Mouse (Mus musculus): ENCODE results near the gene Lman2l. TPM values are rescaled to one million over a fixed set of nuclear protein-coding genes. Genes with fewer than 3 reads are reported as not detected.

The Lman2l gene
- 5.6 and 7.1 TPM in 2 replicates for total RNA-seq (2017)

DNA sequence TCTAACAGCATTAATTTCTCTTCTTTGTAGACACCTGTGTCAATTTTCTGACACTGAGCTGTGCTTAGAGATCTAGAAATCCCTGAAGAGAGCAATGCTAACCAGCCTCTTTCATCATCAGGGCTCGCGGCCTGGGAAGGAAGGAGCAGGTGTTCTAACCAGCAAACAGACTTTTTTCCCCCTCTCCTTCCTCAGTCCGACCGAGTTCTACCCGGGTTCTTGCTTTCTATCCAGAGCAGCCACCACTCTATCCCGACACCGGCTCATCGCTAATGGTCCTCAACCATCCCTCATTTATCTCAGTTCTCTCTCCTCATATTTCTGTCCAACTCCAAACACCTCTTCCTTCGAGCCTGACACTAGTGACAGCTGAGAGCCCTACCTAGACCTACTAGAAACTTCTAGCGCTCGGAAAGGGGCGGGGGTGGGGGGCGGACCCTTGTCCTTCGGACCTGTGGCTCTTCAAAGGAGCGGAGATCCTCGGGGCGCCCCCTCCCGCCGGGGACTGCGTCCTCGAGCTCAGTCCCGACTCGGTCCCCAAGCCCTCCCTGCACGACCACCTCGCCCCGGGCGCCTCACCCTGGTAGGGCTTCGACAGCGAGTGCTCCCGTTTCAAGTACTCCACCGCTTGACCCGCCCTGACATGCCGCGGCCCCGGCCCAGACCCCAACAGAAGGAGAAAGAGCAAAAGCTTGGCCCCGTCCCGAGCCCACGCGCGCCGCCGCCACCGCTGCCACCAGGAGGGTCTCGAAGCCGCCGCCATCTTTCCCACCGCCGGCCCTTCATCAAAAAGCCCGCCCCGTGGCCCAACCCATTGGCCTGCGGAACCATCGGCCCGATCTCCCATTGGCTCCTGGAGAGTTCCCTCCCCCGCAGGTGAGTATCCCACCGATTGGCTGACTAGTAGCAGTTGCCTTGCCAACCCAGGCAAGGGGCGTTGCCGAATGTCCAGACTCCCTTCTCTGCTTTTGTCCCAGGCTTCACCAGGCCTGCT lies at the start of gene Lman2l:
Lman2l (minus strand) TSS at position 801 of the 994 bp plus-strand sequence.
- peak; percentile 100 for ATAC-seq (replicated peaks in 1 of 2; ENCODE audit: insufficient read depth in 1 of 2, low FRiP score in 2 of 2, low TSS enrichment in 1 of 2, low read depth in 1 of 2, poor library complexity in 2 of 2, severe bottlenecking in 2 of 2)

DNA sequence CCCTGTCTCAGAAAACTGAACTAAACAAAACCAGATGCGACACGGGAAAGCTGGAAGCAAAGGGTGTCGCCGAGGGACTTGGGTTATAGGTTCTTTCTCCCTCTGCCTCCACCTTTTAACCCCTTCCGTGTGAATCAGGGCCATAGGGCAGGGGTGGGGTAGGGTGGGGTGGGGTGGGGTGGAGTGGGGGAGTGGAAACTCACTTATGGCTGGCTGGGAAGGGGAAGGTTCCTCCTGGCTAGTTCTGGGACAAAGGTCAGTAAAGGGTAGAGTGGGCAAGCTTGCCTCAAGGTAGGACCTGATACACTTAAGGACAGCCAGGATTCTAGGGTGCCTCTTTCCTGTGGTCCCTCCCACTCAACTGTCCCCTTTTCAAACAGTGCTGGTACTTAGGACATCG lies 48.2 kb upstream of the Lman2l start:
- no peak for ATAC-seq (replicated peaks in 1 of 2; ENCODE audit: insufficient read depth in 1 of 2, low FRiP score in 2 of 2, low TSS enrichment in 1 of 2, low read depth in 1 of 2, poor library complexity in 2 of 2, severe bottlenecking in 2 of 2)

DNA sequence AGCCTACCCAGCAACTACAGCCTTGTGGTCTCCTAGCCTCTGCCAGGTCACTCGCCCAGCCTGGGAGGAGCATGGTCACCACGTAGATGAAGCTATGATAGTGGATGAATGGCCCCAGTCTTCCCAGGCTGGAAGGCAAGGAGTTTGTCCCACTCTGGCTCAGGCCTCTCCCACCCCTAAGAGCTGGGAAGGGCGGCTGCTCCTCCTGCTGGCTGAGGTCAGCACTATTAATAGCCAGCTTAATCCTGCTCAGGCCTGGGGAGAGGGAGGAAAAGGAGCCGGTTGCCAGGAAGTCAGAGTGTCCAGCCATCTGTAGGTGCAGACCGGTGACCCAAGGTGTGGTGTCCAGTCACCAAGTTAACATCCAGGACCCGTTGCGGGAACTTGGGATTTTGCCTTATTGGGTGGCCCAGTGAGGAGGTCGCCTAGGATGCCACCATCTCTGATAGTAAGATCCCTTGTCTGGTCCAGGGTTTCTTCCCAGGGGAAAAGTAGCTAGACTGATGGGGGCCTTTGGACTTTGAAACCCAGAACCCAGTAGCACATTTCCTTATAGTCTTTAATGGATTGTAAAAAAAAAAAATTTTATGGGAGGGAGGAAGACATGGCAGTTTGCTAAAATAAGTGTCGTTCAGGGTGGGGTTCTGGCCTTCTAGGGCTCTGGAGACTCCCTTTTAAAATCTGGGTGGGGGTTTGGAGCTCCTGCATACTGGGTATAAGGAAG lies 47.5 kb upstream of the Lman2l start:
- peak in 1 of 2 experiments; percentile 32; a peak in 1 of 4 replicates for ATAC-seq (replicated peaks in 1 of 2; ENCODE audit: insufficient read depth in 1 of 2, low FRiP score in 2 of 2, low TSS enrichment in 1 of 2, low read depth in 1 of 2, poor library complexity in 2 of 2, severe bottlenecking in 2 of 2)

GRCm38 (mm10) chr1:36489661-36490060 lies 44.6 kb upstream of the Lman2l start:
- ATAC-seq (replicated peaks in 1 of 2; ENCODE audit: insufficient read depth in 1 of 2, low FRiP score in 2 of 2, low TSS enrichment in 1 of 2, low read depth in 1 of 2, poor library complexity in 2 of 2, severe bottlenecking in 2 of 2), result no peak

DNA sequence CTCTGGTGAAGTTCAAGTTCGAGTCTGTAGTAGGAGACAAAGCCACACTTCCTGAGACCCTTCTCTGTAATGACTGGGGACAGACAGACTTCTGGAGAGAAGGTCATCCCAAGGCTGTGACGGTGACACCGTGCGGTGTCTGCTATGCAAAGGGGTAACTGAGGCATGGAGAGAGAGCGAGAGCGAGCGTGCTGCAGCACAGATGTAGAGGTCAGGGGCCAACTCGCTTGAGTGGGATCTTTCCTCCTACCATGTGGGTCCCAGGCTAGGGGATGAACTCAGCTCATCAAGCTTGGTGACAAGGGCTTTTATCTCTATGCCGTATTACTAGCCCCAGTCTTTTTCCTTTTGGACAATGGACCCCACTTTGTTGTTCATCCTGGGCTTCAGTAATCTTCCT lies 42.0 kb upstream of the Lman2l start:
- ATAC-seq (replicated peaks in 1 of 2; ENCODE audit: insufficient read depth in 1 of 2, low FRiP score in 2 of 2, low TSS enrichment in 1 of 2, low read depth in 1 of 2, poor library complexity in 2 of 2, severe bottlenecking in 2 of 2), result no peak

DNA sequence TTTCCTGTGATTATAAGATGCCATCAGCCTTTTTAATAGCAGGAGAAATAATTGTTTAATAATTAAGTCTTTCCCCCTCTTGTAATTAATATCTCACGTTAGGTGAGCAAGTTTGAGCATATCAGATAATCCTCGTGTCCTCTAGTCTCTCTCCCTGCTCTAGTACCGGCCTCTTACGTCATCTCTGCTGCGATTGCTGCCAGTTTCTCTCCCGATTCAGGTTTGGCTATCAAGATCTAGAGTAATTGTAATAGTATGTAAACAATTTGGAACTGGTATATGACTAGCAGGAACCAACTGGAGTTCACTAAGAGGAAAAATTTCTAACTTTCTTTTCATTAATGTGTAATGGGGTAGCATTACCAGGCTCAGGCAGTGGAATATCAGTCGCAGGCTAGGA lies 40.0 kb upstream of the Lman2l start:
- no peak for ATAC-seq (replicated peaks in 1 of 2; ENCODE audit: insufficient read depth in 1 of 2, low FRiP score in 2 of 2, low TSS enrichment in 1 of 2, low read depth in 1 of 2, poor library complexity in 2 of 2, severe bottlenecking in 2 of 2)

DNA sequence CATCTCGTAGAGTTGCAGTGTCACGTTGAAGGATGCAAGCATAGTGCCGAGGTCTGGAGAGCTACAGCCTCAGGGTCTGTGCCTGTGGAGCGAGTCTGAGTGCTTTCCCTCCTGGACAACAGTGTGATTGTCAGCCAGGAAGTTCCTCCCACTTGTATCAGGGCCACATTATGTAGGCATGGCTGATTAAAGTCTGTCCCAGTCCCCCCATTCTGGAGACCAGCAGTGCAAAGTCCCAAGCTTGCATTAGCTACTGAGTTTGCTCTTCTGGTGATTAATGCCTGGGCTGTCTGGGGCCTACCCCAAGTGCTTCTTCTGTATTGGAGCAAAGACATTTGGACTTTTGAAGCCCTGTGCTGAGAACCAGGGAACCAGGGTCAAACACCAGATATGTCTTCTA lies 38.8 kb upstream of the Lman2l start:
- no peak for ATAC-seq (replicated peaks in 1 of 2; ENCODE audit: insufficient read depth in 1 of 2, low FRiP score in 2 of 2, low TSS enrichment in 1 of 2, low read depth in 1 of 2, poor library complexity in 2 of 2, severe bottlenecking in 2 of 2)

DNA sequence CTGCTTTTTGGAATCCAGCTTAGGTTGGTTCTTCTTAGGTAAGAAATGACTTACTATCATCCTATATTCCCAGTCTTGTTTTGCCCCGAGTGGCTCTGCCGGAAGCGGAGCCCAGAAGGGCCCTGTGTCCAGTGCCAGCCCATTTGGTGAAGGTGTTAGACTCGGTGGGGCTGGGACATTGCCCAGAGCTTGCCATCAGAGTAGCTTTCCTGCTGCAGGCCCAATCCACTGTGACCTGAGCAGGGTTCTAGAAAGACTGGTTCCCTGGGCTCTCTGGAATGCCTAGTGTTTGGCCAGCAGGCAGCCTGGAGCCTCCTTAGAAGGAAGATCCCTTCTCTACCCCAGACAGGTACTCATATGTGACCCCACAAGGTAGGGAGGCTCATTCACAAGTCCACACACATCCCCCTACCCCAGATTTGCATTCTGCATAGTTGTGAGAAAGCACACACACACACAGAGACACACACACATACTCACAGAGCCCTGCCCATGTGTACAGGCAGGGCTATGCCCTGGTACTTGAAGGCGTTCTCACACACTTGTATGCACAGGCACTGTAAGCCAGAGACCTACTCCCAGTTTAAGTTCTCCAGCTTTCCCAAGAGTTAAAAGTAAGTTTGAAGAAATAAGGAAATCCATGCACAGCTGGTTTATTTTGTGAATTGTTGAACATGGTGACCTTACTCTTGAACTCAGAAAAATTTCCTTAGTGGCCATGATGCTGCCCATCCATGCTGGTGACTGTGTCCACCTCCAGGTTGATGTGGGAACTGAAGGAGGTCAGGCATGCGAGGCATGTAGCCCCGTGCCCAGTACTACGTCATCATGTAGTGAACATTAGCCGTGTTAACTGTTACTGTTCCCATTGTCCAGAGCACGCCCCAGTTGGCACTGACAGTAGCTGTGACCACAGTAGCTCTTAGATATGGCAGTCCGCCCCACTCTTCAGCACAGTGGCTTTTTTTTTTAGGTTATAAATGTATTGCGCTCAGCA lies 35.1 kb upstream of the Lman2l start:
- no peak for ATAC-seq (replicated peaks in 1 of 2; ENCODE audit: insufficient read depth in 1 of 2, low FRiP score in 2 of 2, low TSS enrichment in 1 of 2, low read depth in 1 of 2, poor library complexity in 2 of 2, severe bottlenecking in 2 of 2)

DNA sequence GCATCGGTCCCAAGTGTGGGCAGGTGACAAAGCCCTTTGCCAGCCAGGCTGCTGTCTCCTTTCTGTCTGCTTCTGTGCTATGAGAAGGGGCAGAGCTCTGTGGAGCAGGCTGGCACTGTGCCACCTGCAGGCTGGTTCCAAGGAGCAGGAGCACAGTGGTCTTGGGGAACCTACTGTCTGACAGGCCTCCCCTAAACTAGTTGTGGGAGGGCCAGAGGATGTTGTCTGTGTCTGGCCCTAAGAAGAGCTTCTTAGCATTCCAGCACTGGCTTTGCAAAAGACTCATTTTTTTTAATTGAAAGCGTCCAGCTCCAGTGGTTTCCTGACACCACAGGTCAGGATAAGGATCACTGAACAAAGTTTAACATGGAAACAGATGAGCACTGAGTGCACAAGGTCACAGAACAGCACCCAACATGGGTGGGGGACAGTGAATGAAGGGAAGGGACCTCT lies 33.3 kb upstream of the Lman2l start:
- no peak for ATAC-seq (replicated peaks in 1 of 2; ENCODE audit: insufficient read depth in 1 of 2, low FRiP score in 2 of 2, low TSS enrichment in 1 of 2, low read depth in 1 of 2, poor library complexity in 2 of 2, severe bottlenecking in 2 of 2)

DNA sequence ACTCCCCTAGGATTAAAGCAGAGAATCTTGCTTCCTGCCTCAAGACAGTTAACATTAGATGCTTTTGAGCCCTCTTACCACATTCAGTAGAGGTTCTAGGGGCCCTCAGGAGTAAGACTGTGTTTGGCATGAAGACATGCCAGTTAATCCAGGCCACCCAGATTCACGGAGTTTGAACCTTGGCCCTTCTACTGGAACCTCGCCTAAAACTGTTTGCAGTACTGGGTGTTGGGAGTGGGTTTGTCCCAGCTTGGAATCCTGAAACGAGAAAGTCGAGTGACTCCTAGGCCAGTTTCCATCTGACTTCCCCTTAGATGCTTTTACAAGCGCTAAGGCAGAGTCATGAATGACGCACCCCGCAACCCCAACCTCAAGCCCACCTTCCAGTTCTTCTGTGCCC lies 31.4 kb upstream of the Lman2l start:
- ATAC-seq (replicated peaks in 1 of 2; ENCODE audit: insufficient read depth in 1 of 2, low FRiP score in 2 of 2, low TSS enrichment in 1 of 2, low read depth in 1 of 2, poor library complexity in 2 of 2, severe bottlenecking in 2 of 2), result no peak

DNA sequence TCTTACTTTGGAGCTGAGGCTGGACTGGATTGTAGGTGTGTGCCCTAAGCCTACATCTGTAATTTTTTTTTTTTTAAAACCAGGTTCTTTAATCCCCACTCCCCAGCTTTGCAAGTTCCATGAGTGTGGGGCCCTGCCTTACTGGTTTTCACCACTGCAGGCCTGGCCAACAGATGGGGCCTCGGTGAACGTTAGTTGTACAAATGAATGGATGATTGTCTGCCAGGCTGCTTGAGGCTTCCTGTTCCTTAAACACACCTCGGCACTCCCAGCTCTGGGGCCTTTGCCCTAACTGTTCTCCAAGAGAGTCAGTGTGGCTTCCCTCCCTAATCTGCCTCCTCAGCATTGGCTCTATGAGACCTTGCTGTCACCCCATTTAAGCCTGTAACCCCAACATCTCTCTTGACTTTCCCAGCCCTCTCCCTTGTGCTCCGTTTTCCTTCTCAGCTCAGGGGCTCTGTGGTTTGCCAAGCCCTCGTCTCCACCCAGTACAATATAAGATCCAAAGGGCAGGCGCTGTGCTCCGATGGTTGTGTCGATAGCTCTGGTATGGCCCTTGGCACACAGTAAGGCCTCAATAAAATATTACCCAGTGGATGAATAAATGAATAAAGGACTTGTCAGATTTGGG lies 30.5 kb upstream of the Lman2l start:
- ATAC-seq (replicated peaks in 1 of 2; ENCODE audit: insufficient read depth in 1 of 2, low FRiP score in 2 of 2, low TSS enrichment in 1 of 2, low read depth in 1 of 2, poor library complexity in 2 of 2, severe bottlenecking in 2 of 2), result no peak

DNA sequence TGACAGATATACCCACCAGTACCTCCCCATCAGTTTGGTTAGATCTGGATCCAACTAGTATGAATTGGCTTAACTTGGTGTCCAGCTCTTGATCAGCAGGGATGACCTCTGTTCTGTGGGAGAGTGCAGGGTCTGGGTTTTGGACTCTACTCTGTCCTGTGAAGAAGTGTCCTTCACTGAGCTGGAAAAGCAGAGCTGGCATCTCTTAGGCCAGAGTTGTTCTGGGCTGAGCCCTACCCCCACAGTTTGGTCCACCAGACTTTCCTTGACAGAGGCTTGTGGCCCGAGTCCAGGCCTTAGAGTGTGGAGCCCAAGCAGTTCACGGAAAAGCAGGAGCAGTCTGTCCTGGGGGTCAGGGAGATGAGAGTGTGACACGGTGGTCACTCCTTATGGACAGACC lies 29.6 kb upstream of the Lman2l start:
- ATAC-seq (replicated peaks in 1 of 2; ENCODE audit: insufficient read depth in 1 of 2, low FRiP score in 2 of 2, low TSS enrichment in 1 of 2, low read depth in 1 of 2, poor library complexity in 2 of 2, severe bottlenecking in 2 of 2), result no peak

DNA sequence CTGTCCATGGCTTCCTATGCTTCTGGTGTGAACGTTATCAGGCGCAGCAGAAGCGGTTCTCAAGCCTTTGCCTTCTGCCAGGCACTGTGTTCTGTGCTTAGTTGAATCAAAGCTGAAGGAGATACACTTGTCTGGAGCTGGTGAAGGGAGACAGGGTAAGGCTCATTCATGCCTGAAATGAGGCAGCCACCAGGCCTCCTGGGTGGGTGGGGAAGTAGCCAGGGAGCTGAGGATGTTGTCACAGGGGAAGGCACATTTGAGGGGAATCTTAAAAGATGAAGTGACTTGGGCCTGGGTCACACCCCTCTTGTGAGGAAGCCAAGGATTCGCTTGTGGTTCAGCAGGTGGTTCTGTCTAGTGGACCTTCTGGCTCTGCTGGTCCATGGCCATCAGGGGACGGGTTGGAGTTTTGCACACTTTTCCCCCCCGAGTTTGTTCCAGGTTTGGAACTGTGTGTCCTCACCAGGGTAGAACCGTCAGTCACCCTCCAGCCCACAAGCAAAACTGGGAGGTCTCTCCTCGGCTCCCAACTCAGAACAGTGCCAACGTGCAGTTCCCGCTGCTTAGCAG lies 28.2 kb upstream of the Lman2l start:
- ATAC-seq (replicated peaks in 1 of 2; ENCODE audit: insufficient read depth in 1 of 2, low FRiP score in 2 of 2, low TSS enrichment in 1 of 2, low read depth in 1 of 2, poor library complexity in 2 of 2, severe bottlenecking in 2 of 2), result no peak

DNA sequence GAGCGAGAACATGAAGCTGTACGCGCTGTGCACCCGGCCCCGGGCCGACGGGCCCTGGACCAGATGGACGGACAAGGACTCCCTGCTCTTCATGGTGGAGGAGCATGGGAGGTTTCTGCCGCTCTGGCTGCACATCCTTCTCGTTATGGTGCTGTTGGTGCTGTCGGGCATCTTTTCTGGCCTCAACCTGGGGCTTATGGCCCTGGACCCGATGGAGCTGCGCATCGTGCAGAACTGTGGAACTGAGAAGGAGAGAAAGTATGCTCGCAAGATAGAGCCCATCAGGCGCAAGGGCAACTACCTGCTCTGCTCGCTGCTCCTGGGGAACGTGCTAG lies 27.0 kb upstream of the Lman2l start:
- ATAC-seq (replicated peaks in 1 of 2; ENCODE audit: insufficient read depth in 1 of 2, low FRiP score in 2 of 2, low TSS enrichment in 1 of 2, low read depth in 1 of 2, poor library complexity in 2 of 2, severe bottlenecking in 2 of 2), result peak in 1 of 2 experiments; percentile 1; a peak in 1 of 4 replicates

- peak; percentile 55 to 67 for ATAC-seq (replicated peaks in 1 of 2; ENCODE audit: insufficient read depth in 1 of 2, low FRiP score in 2 of 2, low TSS enrichment in 1 of 2, low read depth in 1 of 2, poor library complexity in 2 of 2, severe bottlenecking in 2 of 2)
These were observed 26.4 kb upstream of the Lman2l start, which contains the start of gene Cnnm4 for GRCm38 (mm10) chr1:36471181-36472105. Gene Cnnm4 (plus strand): TSS chr1:36471620.

Data from hematopoietic stem cell, adult 5-6 weeks (primary cell).